Mouse (Mus musculus): ENCODE data around the gene Cyb561d1. TPM values are rescaled to one million over a fixed set of nuclear protein-coding genes. Genes with fewer than 3 reads are reported as not detected.
A peak's percentile ranks its signal among the peaks of the same experiment; 100 is the strongest.

Gene Cyb561d1
- total and polyA plus RNA-seq, 3 experiments = 4.9 to 5.7 (median 5.4) TPM

DNA sequence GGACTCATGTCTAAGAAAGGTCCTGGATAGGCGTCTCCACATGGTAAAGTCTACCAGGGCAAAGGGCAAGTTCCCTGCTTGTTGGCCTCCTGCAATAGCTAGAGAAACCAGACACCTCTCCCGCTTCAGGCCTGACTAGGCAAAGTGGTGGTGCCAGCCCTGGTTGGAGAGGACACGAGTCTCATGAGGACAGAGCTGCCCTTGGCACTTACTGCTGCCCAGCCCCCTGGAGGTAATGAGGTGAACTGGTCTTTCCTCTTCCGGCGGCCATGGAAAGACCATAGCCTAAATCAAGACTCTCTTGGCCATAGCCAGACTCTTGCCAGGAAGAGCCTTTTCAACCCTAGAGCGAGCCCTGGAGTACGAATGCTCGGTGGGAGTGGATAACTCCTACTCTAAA lies 11.4 kb upstream of the Cyb561d1 start:
- Histone ChIP-seq H3K79me2 (replicated peaks; ENCODE audit: control insufficient read depth, insufficient read depth, low read length) (no peaks in the 10 kb centered on the region), H3K4me3 (no peak overlapping the region), H3K4me1 (ENCODE audit: control insufficient read depth, insufficient read depth, low read length) (peaks cover 2% of the 10 kb centered on the region), H3K9ac (ENCODE audit: low read depth, low read length) (no peak overlapping the region), H3K27ac (no peak overlapping the region), H3K36me3 (ENCODE audit: control insufficient read depth, insufficient read depth, low read length) (no peaks in the 10 kb centered on the region), H3K27me3 (ENCODE audit: control insufficient read depth, insufficient read depth, low read length) (no peaks in the 10 kb centered on the region)
- intact Hi-C loops (cut with DNase I) = loop anchor here (5.0 kb wide), 3 partner anchors 45 to 350 kb away; partner anchors contain the start of genes Psma5 and Tmem167b
- TF ChIP-seq POLR2A (IDR thresholded peaks at IDR 0.05; ENCODE audit: insufficient read depth, low read depth, low read length) = no peak
- TF ChIP-seq CTCF (IDR thresholded peaks at IDR 0.05) = 0 out of 2 replicates have a peak, but pooled peaks have one; percentile 11
- no peak for DNase-seq
- 81% methylated on average over 8 of the region's 8 CpGs for WGBS

DNA sequence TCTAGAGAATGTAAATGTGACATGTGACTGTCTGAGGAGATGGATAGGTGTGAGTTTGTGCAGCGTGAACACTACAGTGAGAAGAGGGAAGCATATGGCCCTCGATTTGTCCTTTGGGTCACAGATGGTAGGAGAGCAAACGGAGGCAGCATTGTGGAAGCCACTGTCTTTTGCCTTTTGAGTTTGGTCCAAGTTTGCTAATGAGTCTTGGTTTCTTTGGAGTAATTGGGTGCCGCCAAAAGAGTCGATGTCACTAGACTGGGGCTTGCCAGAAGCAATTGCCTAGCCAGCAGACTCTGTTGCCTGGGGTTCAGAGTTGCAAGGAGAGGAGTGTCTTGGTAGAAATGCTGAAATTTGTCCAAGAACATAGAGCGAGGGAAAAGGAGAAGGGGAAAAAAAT lies 10.8 kb upstream of the Cyb561d1 start:
- no peak overlapping the region for H3K9ac ChIP-seq (ENCODE audit: low read depth, low read length)
- no peak overlapping the region for H3K27ac ChIP-seq
- TF ChIP-seq POLR2A (IDR thresholded peaks at IDR 0.05; ENCODE audit: insufficient read depth, low read depth, low read length) = no peak
- no peaks in the 10 kb centered on the region for H3K36me3 ChIP-seq (ENCODE audit: control insufficient read depth, insufficient read depth, low read length)
- H3K79me2 ChIP-seq (replicated peaks; ENCODE audit: control insufficient read depth, insufficient read depth, low read length) = no peaks in the 10 kb centered on the region
- peaks cover 2% of the 10 kb centered on the region for H3K4me1 ChIP-seq (ENCODE audit: control insufficient read depth, insufficient read depth, low read length)
- no peaks in the 10 kb centered on the region for H3K27me3 ChIP-seq (ENCODE audit: control insufficient read depth, insufficient read depth, low read length)
- WGBS = 85% methylated on average over 6 of the region's 6 CpGs
- no peak overlapping the region for H3K4me3 ChIP-seq
- DNase-seq = no peak
- intact Hi-C loops (cut with DNase I) = loop anchor here (5.0 kb wide), 3 partner anchors 45 to 350 kb away; partner anchors contain the start of genes Psma5 and Tmem167b

DNA sequence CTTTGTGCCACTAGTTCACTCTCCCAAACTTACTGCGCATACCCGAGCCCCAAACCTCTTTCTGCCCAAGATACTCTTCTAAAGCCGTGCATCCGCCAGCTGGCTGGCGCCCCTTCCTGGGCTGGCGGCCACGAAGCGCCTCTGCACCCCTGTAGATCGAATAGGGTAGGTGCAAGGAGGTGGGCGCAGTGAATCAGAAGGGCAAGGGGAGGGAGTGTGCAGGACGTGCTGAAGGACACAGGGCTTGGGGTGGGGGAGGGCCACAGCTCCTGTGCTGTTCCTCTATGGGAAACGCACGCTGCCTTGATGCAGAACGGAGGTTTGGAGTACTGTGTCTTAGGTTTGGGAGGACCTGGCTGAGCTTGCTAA lies 9.7 kb upstream of the Cyb561d1 start, which contains the start of gene Atxn7l2:
Gene Atxn7l2 (minus strand): TSS at position 164 of the 369 bp plus-strand sequence.
- intact Hi-C loops (cut with DNase I) = loop anchor here (5.0 kb wide), 3 partner anchors 47 to 352 kb away; partner anchors contain the start of genes Psma5 and Tmem167b
- WGBS = 0% methylated on average over 14 of the region's 14 CpGs
- no peak for DNase-seq
- Histone ChIP-seq H3K27me3 (ENCODE audit: control insufficient read depth, insufficient read depth, low read length) (no peaks in the 10 kb centered on the region), H3K36me3 (ENCODE audit: control insufficient read depth, insufficient read depth, low read length) (no peaks in the 10 kb centered on the region), H3K79me2 (replicated peaks; ENCODE audit: control insufficient read depth, insufficient read depth, low read length) (no peaks in the 10 kb centered on the region), H3K9ac (ENCODE audit: low read depth, low read length) (peak within 1 kb of the TSS; percentile 75), H3K4me1 (ENCODE audit: control insufficient read depth, insufficient read depth, low read length) (peaks cover 2% of the 10 kb centered on the region), H3K4me3 (peak within 1 kb of the TSS; percentile 83), H3K27ac (peak within 1 kb of the TSS; percentile 99)
- no peak for TF ChIP-seq POLR2A (IDR thresholded peaks at IDR 0.05; ENCODE audit: insufficient read depth, low read depth, low read length)
- peak; percentile 47 for TF ChIP-seq CTCF (IDR thresholded peaks at IDR 0.05)
- no peak for TF ChIP-seq EP300 (IDR thresholded peaks at IDR 0.05; ENCODE audit: insufficient read depth, low read depth, low read length)

DNA sequence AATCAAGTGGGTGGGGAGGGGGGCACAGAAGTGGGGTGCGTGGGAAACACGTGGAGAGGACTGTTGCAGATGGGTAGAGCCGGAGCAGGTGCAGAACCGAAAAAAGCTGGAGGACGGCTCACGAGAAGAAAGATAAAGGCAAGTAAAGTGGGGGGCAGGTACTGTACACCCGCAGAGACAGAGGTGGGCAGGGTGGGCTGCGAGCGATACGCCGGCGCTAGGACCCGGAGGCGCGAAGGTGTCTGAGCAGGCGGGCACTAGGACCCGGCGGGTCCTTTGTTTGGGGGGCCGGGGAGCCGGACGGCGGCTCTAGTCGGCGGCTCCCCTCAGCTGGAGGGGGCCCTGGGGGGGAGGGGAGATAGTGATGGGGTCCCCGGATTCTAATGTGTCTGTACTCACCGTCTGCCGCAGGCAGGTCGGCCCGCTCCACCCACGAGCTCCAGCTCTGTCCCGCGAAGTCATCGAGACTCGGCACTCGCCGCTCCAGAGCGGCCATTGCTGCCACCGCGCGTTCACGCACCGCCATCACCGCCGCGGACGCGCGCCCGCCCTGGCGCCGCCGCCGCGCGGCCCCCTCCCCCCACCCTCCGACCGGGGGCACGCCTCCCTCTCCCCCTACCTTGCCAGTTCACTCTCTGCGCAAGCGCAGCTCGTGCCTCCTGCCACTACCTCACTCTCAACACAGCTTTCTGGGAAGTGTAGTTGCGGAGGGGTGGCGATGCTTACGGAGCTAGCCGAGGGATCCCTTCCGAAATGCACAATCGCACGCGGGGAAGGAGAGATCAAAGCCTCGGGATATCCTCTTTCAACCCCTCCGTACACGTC lies 9.1 kb upstream of the Cyb561d1 start:
- TF ChIP-seq CTCF (IDR thresholded peaks at IDR 0.05) (no peak), POLR2A (IDR thresholded peaks at IDR 0.05; ENCODE audit: insufficient read depth, low read depth, low read length) (peak; percentile 94), EP300 (IDR thresholded peaks at IDR 0.05; ENCODE audit: insufficient read depth, low read depth, low read length) (0 out of 2 replicates have a peak, but pooled peaks have one; percentile 41)
- no peaks in the 10 kb centered on the region for H3K27me3 ChIP-seq (ENCODE audit: control insufficient read depth, insufficient read depth, low read length)
- H3K9ac ChIP-seq (ENCODE audit: low read depth, low read length) = peak overlapping the region; percentile 75
- peaks cover 2% of the 10 kb centered on the region for H3K4me1 ChIP-seq (ENCODE audit: control insufficient read depth, insufficient read depth, low read length)
- peak overlapping the region; percentile 99 for H3K27ac ChIP-seq
- intact Hi-C loops (cut with DNase I) = loop anchor here (5.0 kb wide), 3 partner anchors 47 to 352 kb away; partner anchors contain the start of genes Psma5 and Tmem167b
- WGBS = under 1% methylated on average over 68 of the region's 72 CpGs
- H3K79me2 ChIP-seq (replicated peaks; ENCODE audit: control insufficient read depth, insufficient read depth, low read length) = no peaks in the 10 kb centered on the region
- no peaks in the 10 kb centered on the region for H3K36me3 ChIP-seq (ENCODE audit: control insufficient read depth, insufficient read depth, low read length)
- peak; percentile 91 to 96 for DNase-seq
- peak overlapping the region; percentile 83 for H3K4me3 ChIP-seq

DNA sequence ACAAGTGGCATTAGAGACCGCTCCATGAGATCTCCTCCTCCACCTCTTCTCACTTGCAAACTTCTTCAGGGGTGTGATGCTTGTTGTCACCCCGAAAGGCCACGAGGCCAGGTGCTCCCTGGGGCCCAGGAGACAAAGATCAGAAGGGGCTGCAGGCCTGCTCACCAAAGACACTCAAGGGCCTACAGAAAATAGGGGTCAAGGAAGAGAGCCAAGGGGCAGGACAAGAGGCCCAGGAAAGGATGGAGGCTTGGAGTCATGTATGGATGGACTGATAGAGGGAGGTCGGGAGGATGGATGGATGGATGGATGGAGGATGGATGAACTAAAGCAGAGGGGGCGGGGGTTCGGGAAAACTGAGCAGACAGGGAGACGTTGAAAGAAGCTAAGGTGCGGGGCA lies 8.5 kb upstream of the Cyb561d1 start:
- TF ChIP-seq POLR2A (IDR thresholded peaks at IDR 0.05; ENCODE audit: insufficient read depth, low read depth, low read length) (no peak), EP300 (IDR thresholded peaks at IDR 0.05; ENCODE audit: insufficient read depth, low read depth, low read length) (no peak), CTCF (IDR thresholded peaks at IDR 0.05) (no peak)

DNA sequence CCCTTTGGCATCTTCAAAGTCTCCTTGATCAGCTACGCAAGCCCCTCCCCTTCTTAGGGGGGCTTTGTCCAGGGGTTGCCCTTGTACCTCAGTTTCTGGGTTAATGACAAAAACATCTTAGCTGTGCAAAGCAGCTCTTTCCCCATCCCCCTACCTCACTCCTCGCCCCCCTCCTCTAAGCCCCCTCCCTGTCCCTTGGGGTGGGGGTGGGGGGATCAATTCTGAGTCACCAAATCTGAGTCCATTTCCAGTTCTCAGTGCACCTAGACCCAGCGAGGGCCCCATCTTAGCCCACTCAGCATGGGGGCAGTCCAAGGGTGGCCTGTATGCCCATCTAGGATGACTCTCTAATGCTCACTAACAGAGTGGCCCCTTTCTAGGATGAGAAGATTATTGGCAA lies 8.0 kb upstream of the Cyb561d1 start:
- no peaks in the 10 kb centered on the region for H3K79me2 ChIP-seq (replicated peaks; ENCODE audit: control insufficient read depth, insufficient read depth, low read length)
- no peaks in the 10 kb centered on the region for H3K36me3 ChIP-seq (ENCODE audit: control insufficient read depth, insufficient read depth, low read length)
- intact Hi-C loops (cut with DNase I) = no loop called here
- 79% methylated on average over 3 of the region's 3 CpGs for WGBS
- H3K27me3 ChIP-seq (ENCODE audit: control insufficient read depth, insufficient read depth, low read length) = no peaks in the 10 kb centered on the region
- H3K4me1 ChIP-seq (ENCODE audit: control insufficient read depth, insufficient read depth, low read length) = peaks cover 2% of the 10 kb centered on the region
- DNase-seq = peak in 1 of 2 experiments; percentile 15
- TF ChIP-seq CTCF (IDR thresholded peaks at IDR 0.05) (no peak), POLR2A (IDR thresholded peaks at IDR 0.05; ENCODE audit: insufficient read depth, low read depth, low read length) (no peak), EP300 (IDR thresholded peaks at IDR 0.05; ENCODE audit: insufficient read depth, low read depth, low read length) (no peak)
- no peak overlapping the region for H3K4me3 ChIP-seq
- H3K9ac ChIP-seq (ENCODE audit: low read depth, low read length) = no peak overlapping the region
- no peak overlapping the region for H3K27ac ChIP-seq

More for the DNA sequence above, 8.5 kb upstream of the Cyb561d1 start:
- H3K27me3 ChIP-seq (ENCODE audit: control insufficient read depth, insufficient read depth, low read length) = no peaks in the 10 kb centered on the region
- H3K9ac ChIP-seq (ENCODE audit: low read depth, low read length) = peak overlapping the region; percentile 53
- WGBS = 15% methylated on average over 8 of the region's 8 CpGs
- peak in 1 of 2 experiments; percentile 23 for DNase-seq
- H3K4me3 ChIP-seq = peak overlapping the region; percentile 83
- H3K79me2 ChIP-seq (replicated peaks; ENCODE audit: control insufficient read depth, insufficient read depth, low read length) = no peaks in the 10 kb centered on the region
- H3K36me3 ChIP-seq (ENCODE audit: control insufficient read depth, insufficient read depth, low read length) = no peaks in the 10 kb centered on the region
- intact Hi-C loops (cut with DNase I) = no loop called here
- H3K27ac ChIP-seq = no peak overlapping the region
- H3K4me1 ChIP-seq (ENCODE audit: control insufficient read depth, insufficient read depth, low read length) = peaks cover 2% of the 10 kb centered on the region

All from heart, adult 2 months (tissue).